Mouse (Mus musculus) small intestine, adult 2 months (tissue): Measurements from ENCODE around the gene Gtsf1.

Experiments used
- CTCF ChIP-seq: fragments of 200-500 bp; IDR thresholded peaks from 2 replicates; pipeline ENCODE4 v1.5.1; 2012; ENCODE audit warnings: low read depth, mild to moderate bottlenecking, control low read depth, inconsistent platforms, low read length, moderate library complexity, mixed read lengths; ENCODE audit not compliant: insufficient replicate concordance, insufficient read length; ENCODE audit errors: extremely low read depth
- POLR2A ChIP-seq: fragments of 200-500 bp; IDR thresholded peaks from 2 replicates; pipeline ENCODE4 v1.6.1; 2012; ENCODE audit warnings: low read depth, mild to moderate bottlenecking, control low read depth, inconsistent platforms, low read length, moderate library complexity

GRCm38 (mm10) chr15:103376837-103377269 lies 53.4 kb downstream of the Gtsf1 start:
- TF ChIP-seq CTCF (no peak), POLR2A (no peak)
